Mouse (Mus musculus) common myeloid progenitor, adult 5-6 weeks (primary cell): ENCODE data around the gene Pik3r1. TPM values are rescaled to one million over a fixed set of nuclear protein-coding genes. Genes with fewer than 3 reads are reported as not detected.

Experiments
- ATAC-seq: replicated peaks from 2 replicates; pipeline ENCODE4 v1.8.0; 2016; ENCODE audit warnings: low read depth, mild to moderate bottlenecking, moderate TSS enrichment, inconsistent platforms; ENCODE audit not compliant: poor library complexity, severe bottlenecking
- total RNA-seq: library from RNA; stranded (forward); fragments of 200-1000, 187-1606 nt; gene quantifications from 2 replicates; pipeline ENCODE4 v1.2.3, GENCODE M21; 2017

Pik3r1 gene
- total RNA-seq, 1 experiment from 2014 or later = 116 TPM

DNA sequence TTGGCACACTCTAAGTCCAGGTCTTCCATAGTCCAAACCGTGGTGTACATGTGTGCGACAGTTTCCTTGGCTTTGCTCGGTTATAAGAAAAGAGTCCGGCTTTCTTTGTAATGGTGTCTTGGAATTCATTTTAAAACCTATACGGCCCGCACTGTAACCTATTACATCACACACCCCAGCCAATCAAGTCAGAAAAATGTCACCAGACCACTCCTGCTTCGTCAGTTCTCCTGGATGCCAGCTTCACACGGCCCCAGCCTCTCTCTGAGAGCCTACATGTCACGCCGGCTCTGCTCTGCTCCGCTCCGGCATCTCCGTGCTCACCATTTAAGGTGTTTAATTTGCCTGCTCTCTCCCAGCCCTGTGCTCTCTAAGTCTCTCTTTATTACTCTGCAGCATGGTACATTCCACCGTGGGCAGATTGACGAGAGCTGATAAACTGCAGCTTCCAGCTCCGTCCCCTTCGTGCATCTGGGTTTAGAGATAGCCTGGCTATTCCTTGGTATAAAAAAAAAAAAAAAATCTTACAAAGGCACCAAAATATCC, 75.7 kb downstream of the Pik3r1 start:
- peak; percentile 31 for ATAC-seq

DNA sequence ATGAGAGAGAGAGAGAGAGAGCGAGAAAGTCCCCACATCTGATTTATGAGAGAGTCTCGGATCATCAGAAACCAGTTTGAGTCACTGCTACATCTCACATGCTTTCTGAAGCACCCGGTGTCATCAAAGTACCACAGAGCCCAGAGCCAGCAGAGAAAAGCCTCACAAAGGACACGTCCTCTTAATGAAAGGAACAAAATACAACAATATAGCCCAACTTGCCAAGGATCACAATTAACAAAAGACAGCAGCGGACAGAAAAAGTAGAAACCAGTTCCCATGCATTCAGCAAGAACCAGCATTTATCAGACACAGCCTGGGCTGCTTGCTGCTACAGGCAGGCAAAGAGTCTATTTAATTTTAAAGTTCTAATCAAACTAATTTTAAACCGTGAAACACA, 76.3 kb downstream of the Pik3r1 start:
- ATAC-seq = no peak

DNA sequence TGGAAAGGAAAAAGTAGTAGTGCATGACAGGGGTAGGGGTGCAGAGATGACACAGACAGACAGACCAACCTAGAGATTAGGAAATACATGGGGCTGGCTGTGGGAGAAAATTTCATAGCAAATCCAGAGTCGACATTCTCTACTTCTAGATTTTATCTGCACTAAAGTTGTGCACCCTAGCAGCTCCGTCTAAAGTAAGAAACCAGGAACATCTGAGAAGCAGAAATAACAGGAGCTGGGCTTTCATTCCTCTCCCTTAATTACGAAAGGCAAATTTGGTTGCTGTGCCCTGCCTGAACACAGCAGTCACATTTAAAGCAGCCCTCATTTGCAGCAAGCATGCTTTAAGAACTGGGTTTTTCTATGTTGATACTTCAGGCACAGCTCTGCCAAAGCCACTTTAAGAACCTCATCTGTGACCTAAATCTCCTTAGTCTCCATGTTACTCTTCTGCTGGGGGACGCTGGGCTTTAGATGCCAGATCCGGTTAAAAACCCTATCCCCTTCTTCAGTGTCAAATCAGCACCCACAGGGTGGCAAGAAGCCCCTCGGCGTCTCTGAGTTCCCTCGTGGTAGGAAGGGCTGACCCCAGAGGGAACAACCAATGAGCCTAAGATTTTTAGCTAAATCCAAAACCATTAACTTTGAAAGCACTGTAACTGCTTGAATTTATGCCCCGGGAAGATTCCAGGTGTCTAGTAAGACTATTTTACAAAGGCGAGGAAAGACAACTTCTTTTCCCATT, 76.9 kb downstream of the Pik3r1 start:
- ATAC-seq = no peak

- no peak for ATAC-seq
Observed at GRCm38 (mm10) chr13:101690167-101690566, 77.8 kb downstream of the Pik3r1 start.

GRCm38 (mm10) chr13:101686256-101686655, 81.8 kb downstream of the Pik3r1 start:
- no peak for ATAC-seq

DNA sequence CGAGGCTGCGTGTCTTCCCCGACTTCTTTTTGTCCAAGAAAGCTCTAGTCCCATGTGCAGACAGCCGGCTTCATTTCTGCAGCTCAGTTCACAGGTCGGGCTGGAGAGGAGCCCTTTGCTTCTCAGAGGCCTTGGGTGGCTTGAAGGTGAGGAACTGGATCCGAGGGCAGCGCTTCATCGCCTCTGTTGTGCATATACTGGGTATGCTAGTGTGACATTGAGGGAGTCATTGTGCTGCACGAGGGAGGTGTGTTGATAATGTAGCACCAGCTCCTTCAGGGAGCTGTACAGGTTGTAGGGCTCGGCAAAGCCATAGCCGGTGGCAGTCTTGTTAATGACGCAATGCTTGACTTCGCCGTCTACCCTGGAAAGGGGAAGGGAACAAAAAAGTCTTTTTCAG, 83.3 kb downstream of the Pik3r1 start:
- ATAC-seq = no peak

DNA sequence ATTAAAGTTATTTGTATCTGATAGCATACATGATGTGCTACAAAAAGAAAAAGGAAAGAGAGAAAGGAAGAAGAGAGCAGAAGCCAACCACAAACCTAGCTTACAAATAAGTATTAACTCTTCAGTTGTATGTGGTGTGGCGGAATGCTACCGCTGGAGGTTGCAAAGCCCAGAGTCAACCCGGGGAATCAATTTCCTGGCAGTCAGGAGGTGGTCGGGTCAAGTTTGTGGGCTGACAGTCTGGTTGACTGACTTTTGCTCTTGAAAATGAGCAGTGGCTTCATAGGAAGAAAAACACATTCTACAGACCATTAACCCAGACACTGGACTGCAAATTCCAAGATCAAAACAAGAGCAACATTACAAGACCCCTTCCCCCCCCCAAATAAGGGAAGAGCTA, 85.6 kb downstream of the Pik3r1 start:
- no peak for ATAC-seq

- no peak for ATAC-seq
Observed at GRCm38 (mm10) chr13:101680083-101680482, 87.9 kb downstream of the Pik3r1 start.

- no peak for ATAC-seq
Observed at GRCm38 (mm10) chr13:101678984-101679383, 89.0 kb downstream of the Pik3r1 start.

- ATAC-seq = no peak
Observed at GRCm38 (mm10) chr13:101678036-101678435, 90.0 kb downstream of the Pik3r1 start.

- no peak for ATAC-seq
Observed at GRCm38 (mm10) chr13:101673876-101674275, 94.1 kb downstream of the Pik3r1 start.

DNA sequence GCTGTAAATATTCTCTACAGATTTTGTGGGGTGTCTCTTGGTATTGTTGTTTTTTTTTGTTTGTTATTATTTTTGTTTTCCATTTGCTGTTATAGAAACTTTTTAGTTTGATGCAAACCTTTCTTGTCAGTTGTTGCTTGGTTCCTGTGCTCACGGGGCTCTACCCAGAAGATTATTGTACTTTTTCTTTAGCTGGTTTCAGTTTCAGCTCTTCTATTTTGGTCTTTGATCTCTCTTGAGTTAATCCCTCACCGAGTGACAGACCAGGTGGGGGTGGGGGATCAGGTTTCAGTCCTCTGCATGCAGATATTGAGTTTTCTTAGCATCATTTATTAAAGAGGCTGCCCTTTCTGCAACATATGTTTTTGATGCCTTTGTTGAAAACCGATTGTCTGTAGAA, 99.2 kb downstream of the Pik3r1 start:
- no peak for ATAC-seq

DNA sequence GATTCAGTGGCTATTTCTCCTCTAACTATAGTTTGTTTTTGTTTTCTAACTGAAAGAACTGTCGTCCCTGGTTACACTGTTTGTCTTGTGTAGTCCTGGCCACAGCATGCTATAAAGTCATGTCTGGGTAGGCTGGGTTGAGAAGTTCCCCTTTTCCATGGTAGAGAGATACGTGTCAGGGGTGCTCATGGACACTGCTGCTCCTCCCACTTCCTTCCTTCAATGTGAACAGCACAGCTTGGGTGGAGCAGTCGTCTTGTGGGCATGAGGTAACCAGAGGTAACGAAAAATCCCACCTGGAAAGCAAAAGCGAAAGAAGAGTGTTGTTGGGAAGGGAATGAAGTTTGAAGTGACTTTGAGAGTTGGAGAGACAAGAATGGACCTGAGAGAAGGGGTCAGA, 104.0 kb downstream of the Pik3r1 start:
- peak; percentile 86 for ATAC-seq

- no peak for ATAC-seq
Observed at GRCm38 (mm10) chr13:101662900-101663299, 105.1 kb downstream of the Pik3r1 start.

DNA sequence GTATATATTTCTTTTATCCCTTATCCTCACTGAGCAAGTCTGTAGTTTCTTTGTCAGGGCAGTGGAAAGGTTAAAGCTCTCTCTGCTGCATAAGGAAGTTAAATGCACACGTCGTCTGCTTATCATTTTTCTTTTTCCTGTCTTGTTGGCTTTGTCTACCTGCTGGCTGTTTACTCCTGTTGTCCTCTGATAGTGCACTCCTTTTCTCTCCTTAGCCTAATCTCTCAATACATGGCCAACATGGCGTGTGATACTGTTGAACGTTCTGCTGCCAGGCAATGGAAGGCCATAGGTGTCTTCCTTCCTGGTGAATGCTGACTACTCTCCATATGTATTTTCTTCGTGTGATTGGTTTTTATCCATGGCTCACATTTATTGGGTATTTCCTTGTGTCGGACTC, 106.5 kb downstream of the Pik3r1 start:
- ATAC-seq = no peak

DNA sequence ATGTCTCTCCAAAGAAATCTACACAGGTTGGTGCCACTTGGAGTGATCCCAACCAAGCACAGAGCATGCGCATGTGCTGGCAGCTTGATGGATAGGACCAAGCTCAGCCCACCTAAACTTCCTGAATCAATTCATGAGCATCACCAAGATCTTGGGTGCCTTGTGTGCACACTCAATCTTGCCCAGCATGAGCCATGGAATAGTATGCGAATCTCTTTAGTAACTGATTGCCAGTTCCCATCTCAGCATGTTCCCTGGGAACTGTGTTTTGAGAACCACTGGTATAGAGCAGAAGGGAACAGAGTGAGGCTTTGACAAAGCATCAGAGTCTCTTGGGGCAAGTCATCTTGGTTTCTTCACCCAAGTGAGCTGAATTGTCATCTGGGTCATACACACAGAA, 107.8 kb downstream of the Pik3r1 start:
- no peak for ATAC-seq

- no peak for ATAC-seq
Observed at GRCm38 (mm10) chr13:101652131-101652530, 115.9 kb downstream of the Pik3r1 start.

- ATAC-seq = no peak
Observed at GRCm38 (mm10) chr13:101641632-101642031, 126.4 kb downstream of the Pik3r1 start.

DNA sequence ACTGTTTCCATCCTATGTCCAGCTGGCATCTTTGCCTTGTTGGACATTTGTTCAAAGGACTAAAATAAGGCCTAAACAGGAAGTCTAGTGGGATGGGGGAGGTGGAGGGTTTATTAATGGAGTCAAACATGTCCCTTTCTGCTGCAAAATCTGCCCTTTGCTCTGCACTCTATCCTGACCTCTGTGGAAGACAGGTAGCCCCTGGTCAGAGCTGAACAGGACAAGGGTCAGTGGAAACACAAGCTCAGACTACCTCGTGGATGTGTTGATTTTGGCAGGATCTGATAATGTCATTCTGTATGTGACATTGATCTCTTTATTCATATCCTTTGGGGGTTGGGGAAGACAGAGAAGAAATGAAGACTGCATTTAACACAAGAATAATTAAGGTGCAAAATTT, 132.2 kb downstream of the Pik3r1 start:
- no peak for ATAC-seq

- no peak for ATAC-seq
Observed at GRCm38 (mm10) chr13:101634420-101634819, 133.6 kb downstream of the Pik3r1 start.

DNA sequence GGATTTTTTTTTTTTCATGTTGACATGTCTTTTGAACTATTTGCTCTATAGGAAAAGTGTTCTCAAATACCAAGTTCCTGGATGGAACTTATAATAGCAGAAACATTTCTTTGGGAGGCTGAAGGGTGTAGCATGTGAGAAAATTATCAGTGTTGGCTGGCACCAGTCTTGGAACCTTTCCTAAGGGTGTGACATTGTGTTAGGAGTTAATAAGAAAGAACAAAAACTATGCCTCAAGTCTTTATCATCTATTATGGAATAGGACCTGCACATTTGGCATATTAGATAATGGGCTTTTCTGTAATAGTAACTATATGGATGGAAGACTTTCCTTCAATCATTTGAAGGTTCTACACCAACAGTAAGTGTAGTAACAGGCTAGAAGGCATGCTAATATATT, 134.4 kb downstream of the Pik3r1 start:
- ATAC-seq = peak; percentile 43; the same call in 1 of the 2 replicates

DNA sequence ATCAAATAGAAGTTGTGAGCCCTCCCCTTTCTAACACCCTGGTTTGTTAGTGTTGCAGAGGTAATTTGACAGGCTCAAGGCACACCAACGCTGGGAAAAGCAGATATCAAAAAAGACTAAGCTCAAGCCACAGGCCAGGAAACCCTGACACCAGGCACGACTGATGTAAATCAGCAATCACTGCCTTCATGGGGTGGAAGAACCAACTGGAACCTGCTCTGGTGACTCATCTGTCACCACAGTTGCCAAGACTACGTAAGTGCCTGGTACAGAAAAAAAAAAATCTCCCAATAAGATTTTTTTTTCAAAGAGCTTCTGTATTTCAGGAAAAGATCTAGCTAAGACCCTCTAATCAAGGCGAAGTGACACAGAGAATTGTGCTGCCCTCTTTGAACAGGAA, 135.2 kb downstream of the Pik3r1 start:
- ATAC-seq = peak; percentile 68
